ENCODE assay signal across 8 mouse cellular contexts in the genomic region with DNA sequence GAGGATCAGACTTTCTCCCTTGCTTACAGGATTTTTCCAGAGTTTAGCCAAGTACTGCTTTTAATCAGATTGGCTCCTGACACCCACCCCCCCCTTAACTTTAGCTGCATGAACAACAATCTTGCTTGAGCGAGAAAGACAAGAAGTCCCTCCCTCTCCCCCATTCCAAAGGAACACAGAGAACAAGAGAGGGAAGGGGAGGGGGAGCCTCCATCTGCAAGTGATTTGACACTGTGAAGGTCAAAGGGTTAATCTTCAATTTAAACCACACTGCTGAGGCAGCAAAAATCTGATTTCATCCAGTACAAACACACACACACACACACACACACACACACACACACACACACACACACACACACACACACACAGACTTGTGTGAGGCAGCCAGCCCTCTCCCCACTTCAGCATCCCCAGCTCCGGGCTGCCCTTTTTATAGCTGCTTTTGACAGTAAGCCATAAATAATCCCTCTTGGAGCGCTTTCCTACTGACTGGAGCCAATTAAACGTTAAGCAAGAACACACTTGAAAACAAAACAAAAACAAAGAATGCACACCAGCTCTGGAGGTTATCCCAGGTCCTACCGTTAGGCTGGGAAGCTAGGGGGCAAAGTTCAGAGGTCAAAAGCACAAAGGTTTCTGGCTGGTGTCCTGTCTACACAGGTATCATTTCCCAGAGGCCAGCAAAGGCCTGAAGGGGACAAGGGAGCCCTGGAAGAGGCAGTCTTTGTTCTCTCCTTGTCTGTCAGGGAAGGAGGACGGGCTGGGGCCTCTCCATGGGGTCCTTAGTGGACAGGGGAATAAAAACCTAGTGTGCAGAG. TPM values are rescaled to one million over a fixed set of nuclear protein-coding genes. Genes with fewer than 3 reads are reported as not detected.
A peak's percentile ranks its signal among the peaks of the same experiment; 100 is the strongest.
DNase-seq lines count a peak whose midpoint lies in the region; ATAC-seq lines count a peak whose summit lies in the region.

No protein-coding gene starts in this region.

- ATAC-seq in erythroblast, adult 5-6 weeks (replicated peaks; ENCODE audit: low FRiP score, poor library complexity, severe bottlenecking): no peak

- peak; percentile 68 for DNase-seq in gastrocnemius, adult 18-20 months (ENCODE audit: low spot score)
- DNase-seq in gastrocnemius, adult 8-10 months (ENCODE audit: low spot score in 2 of 2): no peak
- DNase-seq in forelimb bud, embryonic 11.5 days (ENCODE audit: low read depth, low spot score): peak; percentile 93
- DNase-seq in kidney, adult 18-20 months: peak; percentile 66
- DNase-seq in mesoderm, embryonic 11.5 days (ENCODE audit: low read depth, low spot score): peak; percentile 93
- DNase-seq in thymus, postnatal 36 days: no peak
- DNase-seq in layer of hippocampus, adult 18-20 months (ENCODE audit: low spot score in 2 of 2): no peak

RNA-seq across cellular contexts. Expression of gene Bmf, which starts 16.4 kb away (rescaled TPM):
- 1 to 10 TPM; 2.1 to 2.2 TPM for total RNA-seq in gastrocnemius, adult 18-20 months (2021)
- total RNA-seq in gastrocnemius, adult 8-10 months (2022): 1 to 10 TPM; 1.6 to 4.7 (median 1.9) TPM
- 2.1 and 12.7 TPM in 2 replicates for total RNA-seq in erythroblast, adult 5-6 weeks (2015; ENCODE audit: low replicate concordance)
- 1.4 and 3.2 TPM in 2 replicates for total RNA-seq in erythroblast, adult 5-6 weeks (2017; ENCODE audit: low replicate concordance)
- total RNA-seq in layer of hippocampus, adult 18-20 months (2021): 1 to 10 TPM; 1.2 to 2.8 TPM

RNA-seq across cellular contexts. Expression of gene Srp14, which starts 53.6 kb away (rescaled TPM):
- total RNA-seq in gastrocnemius, adult 18-20 months (2021): 100 to 1,000 TPM; 131 to 142 TPM
- total RNA-seq in gastrocnemius, adult 8-10 months (2022): 100 to 1,000 TPM; 139 to 157 (median 152) TPM
- 39.8 and 109 TPM in 2 replicates for total RNA-seq in erythroblast, adult 5-6 weeks (2015; ENCODE audit: low replicate concordance)
- 61.2 and 71.2 TPM in 2 replicates for total RNA-seq in erythroblast, adult 5-6 weeks (2017; ENCODE audit: low replicate concordance)
- 100 to 1,000 TPM; 184 to 191 TPM for total RNA-seq in layer of hippocampus, adult 18-20 months (2021)

Comparison
In these comparisons a context has a peak if more than half of its experiments do, and no peak if none do; other contexts are left out.
1. DNase-seq: peak in gastrocnemius, adult 18-20 months (single experiment), forelimb bud, embryonic 11.5 days (single experiment), kidney, adult 18-20 months (single experiment) and mesoderm, embryonic 11.5 days (single experiment); none in gastrocnemius, adult 8-10 months (0 of 2), thymus, postnatal 36 days (0 of 2) and layer of hippocampus, adult 18-20 months (0 of 2).